Mouse (Mus musculus): ENCODE data around the gene Prr5. TPM values are rescaled to one million over a fixed set of nuclear protein-coding genes. Genes with fewer than 3 reads are reported as not detected.

Gene Prr5
- polyA plus RNA-seq (2016; fragmentation: Nextera tagmentation; extraction: Ambion mirVana) = 16.2 and 17.7 TPM in 2 replicates

GRCm38 (mm10) chr15:84668938-84669747 is at the start of gene Prr5:
Gene Prr5, plus strand, starts transcription at chr15:84669620.
- 86% methylated on average over 14 of the region's 14 CpGs for WGBS
- DNase-seq (ENCODE audit: low spot score) = no peak
- peak within 1 kb of the TSS; percentile 42; the same call in 1 of the 2 replicates for H3K27ac ChIP-seq (replicated peaks)
- no peak within 1 kb of the TSS for H3K4me3 ChIP-seq
- peaks cover 29% of the 10 kb centered on the region for H3K27me3 ChIP-seq (replicated peaks; ENCODE audit: low read depth, poor library complexity, severe bottlenecking)
- no peaks in the 10 kb centered on the region for H3K9me3 ChIP-seq
- H3K4me1 ChIP-seq = peaks cover 48% of the 10 kb centered on the region
- no peaks in the 10 kb centered on the region for H3K36me3 ChIP-seq (replicated peaks)

- no peak overlapping the region for H3K4me3 ChIP-seq
- WGBS = 75% methylated on average over 3 of the region's 3 CpGs
- H3K36me3 ChIP-seq (replicated peaks) = no peaks in the 10 kb centered on the region
- peaks cover 50% of the 10 kb centered on the region for H3K27me3 ChIP-seq (replicated peaks; ENCODE audit: low read depth, poor library complexity, severe bottlenecking)
- H3K27ac ChIP-seq (replicated peaks) = no peak overlapping the region
- DNase-seq (ENCODE audit: low spot score) = no peak
- H3K9me3 ChIP-seq = peaks cover 12% of the 10 kb centered on the region; the same call in 1 of the 2 replicates
- peaks cover 25% of the 10 kb centered on the region for H3K4me1 ChIP-seq
Observed at GRCm38 (mm10) chr15:84620028-84620427, 49.4 kb upstream of the Prr5 start.

DNA sequence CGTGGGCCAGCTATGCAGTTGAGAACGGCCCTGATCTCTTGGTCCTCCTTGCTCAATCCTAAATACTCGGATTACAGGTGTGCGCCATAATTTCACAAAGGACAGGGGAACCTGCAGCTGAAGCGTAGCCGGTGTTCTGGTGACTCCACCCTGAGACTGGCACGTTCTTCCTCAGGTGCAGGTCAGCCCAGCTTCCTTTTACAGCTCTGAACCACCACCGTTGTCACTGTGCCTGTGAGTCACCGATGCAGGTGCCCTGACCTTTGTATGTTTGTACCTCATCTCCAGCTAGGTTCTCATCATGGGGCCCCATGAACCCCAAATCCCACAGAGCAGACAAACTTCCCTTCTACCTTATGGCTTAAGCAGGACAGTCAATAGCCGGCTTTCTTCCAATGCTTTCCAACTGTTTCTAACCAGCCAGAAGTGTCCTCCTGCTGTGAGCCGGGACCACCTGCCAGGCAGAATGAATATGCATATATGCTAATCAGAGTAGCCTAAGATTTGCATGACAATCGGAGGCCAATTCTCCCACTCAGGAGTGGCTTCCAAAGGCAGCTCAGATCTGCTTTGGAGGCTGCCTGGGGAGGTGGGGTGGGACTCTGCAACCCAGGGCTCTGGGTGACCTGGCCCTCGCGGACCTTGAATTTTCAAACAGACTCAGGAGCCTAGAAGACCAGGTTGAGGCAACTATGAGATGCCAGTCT is 47.5 kb upstream of the Prr5 start:
- Histone ChIP-seq H3K36me3 (replicated peaks) (no peaks in the 10 kb centered on the region), H3K9me3 (peaks cover 12% of the 10 kb centered on the region; the same call in 1 of the 2 replicates), H3K4me1 (peaks cover 28% of the 10 kb centered on the region), H3K27me3 (replicated peaks; ENCODE audit: low read depth, poor library complexity, severe bottlenecking) (peaks cover 35% of the 10 kb centered on the region), H3K27ac (replicated peaks) (no peak overlapping the region), H3K4me3 (no peak overlapping the region)
- DNase-seq (ENCODE audit: low spot score) = no peak
- WGBS = 24% methylated on average over 14 of the region's 14 CpGs

DNA sequence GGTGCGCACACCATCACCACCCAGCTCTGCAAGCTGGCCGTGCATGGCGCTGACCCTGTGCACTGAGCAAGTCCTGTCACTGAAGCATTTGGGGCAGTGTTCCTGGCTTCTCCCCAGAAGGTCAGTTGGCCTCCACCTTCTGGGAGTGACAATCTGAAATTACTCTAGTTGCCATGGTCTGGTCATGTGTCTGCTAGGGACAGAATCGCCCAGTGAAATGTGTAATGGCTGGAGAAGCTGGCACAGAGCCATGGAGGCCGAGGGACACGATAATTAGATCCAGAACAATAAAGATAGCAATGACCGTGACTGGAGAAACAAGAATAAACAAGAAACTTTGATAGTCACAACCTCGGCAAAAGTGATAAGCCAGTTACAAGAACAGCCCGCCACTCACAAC is 44.5 kb upstream of the Prr5 start:
- DNase-seq (ENCODE audit: low spot score) = no peak
- Histone ChIP-seq H3K27me3 (replicated peaks; ENCODE audit: low read depth, poor library complexity, severe bottlenecking) (peaks cover 44% of the 10 kb centered on the region), H3K4me3 (no peak overlapping the region), H3K36me3 (replicated peaks) (no peaks in the 10 kb centered on the region), H3K9me3 (peaks cover 1% of the 10 kb centered on the region; the same call in 1 of the 2 replicates), H3K27ac (replicated peaks) (no peak overlapping the region), H3K4me1 (peaks cover 26% of the 10 kb centered on the region)
- WGBS = 73% methylated on average over 9 of the region's 9 CpGs

- no peak overlapping the region for H3K27ac ChIP-seq (replicated peaks)
- DNase-seq (ENCODE audit: low spot score) = no peak
Observed at GRCm38 (mm10) chr15:84625712-84626414, 43.6 kb upstream of the Prr5 start.

DNA sequence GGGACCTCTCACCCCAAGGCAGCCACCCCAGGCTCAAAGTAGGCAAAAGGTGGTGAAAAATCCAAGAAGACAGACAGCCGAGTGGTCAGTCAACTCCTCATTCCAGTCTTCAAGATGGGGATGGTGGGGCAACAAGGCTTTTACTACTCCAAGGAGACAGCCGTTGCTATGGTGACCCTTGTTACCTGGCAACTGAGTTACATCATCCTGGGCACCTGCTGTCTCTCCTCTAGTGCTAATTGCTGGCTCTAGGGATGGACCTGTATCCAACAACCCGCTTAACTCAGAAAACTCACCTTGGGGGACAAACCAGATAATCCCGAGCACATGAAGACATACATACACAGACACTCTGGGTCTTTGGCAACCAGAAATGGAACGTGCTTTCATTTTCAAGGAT is 42.1 kb upstream of the Prr5 start:
- 69% methylated on average over 5 of the region's 5 CpGs for WGBS
- Histone ChIP-seq H3K9me3 (no peaks in the 10 kb centered on the region), H3K27ac (replicated peaks) (no peak overlapping the region), H3K27me3 (replicated peaks; ENCODE audit: low read depth, poor library complexity, severe bottlenecking) (peaks cover 23% of the 10 kb centered on the region; the same call in 1 of the 2 replicates), H3K36me3 (replicated peaks) (no peaks in the 10 kb centered on the region), H3K4me1 (peaks cover 20% of the 10 kb centered on the region), H3K4me3 (no peak overlapping the region)
- DNase-seq (ENCODE audit: low spot score) = no peak

More at GRCm38 (mm10) chr15:84625712-84626414, 43.6 kb upstream of the Prr5 start:
- Histone ChIP-seq H3K4me3 (no peak overlapping the region), H3K27me3 (replicated peaks; ENCODE audit: low read depth, poor library complexity, severe bottlenecking) (peaks cover 38% of the 10 kb centered on the region), H3K4me1 (peaks cover 26% of the 10 kb centered on the region), H3K36me3 (replicated peaks) (no peaks in the 10 kb centered on the region), H3K9me3 (no peaks in the 10 kb centered on the region)
- 68% methylated on average over 6 of the region's 6 CpGs for WGBS

DNA sequence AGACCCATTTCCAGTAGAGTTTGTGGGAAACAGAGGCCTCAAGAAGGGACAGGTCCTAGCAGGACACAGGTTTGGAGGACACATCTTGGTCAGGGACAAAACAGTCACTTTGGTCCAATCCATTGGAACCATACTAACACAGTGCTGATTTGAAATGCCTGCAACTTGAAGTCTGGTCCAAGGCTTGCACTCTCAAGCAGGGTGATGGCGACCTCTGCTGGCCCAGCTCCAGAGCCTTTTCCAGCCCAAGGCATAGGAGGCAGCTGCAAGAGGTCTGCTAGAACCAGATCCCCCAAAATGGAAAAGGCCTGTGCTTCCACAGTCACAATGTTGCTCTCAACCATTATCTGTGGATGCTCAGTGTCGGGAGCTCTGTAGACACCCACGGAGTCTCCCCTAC is 39.7 kb upstream of the Prr5 start:
- H3K4me3 ChIP-seq = no peak overlapping the region
- H3K27me3 ChIP-seq (replicated peaks; ENCODE audit: low read depth, poor library complexity, severe bottlenecking) = peaks cover 9% of the 10 kb centered on the region; the same call in 1 of the 2 replicates
- peaks cover 19% of the 10 kb centered on the region for H3K4me1 ChIP-seq
- H3K36me3 ChIP-seq (replicated peaks) = no peaks in the 10 kb centered on the region
- no peak overlapping the region for H3K27ac ChIP-seq (replicated peaks)
- peak; percentile 83 for DNase-seq (ENCODE audit: low spot score)
- WGBS = 18% methylated on average over 3 of the region's 3 CpGs
- H3K9me3 ChIP-seq = no peaks in the 10 kb centered on the region

DNA sequence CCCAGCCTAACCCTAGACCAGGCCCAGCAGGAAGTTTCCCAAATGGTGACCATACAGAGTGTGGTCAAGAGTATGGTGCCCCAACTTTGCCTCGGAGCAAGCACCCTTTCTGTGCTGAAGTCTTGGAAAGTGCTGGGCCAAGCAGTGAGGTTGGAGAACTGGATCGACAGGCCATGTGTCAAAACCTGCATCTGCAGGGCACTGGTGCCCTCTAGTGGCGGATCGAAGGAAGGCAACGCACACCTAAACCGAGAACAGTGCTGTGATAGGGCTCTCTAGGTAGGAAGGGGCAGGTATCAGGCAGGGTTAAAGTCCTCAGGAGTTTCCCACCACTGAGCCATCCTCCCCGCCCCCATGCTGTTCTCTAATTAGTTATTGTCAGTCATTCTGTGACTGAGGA is 37.9 kb upstream of the Prr5 start:
- WGBS = 2% methylated on average over 7 of the region's 7 CpGs
- Histone ChIP-seq H3K4me1 (0 out of 2 replicates have a peak, but pooled peaks cover under 1% of the 10 kb centered on the region), H3K9me3 (no peaks in the 10 kb centered on the region), H3K4me3 (no peak overlapping the region), H3K27ac (replicated peaks) (no peak overlapping the region), H3K27me3 (replicated peaks; ENCODE audit: low read depth, poor library complexity, severe bottlenecking) (peaks cover 9% of the 10 kb centered on the region; the same call in 1 of the 2 replicates), H3K36me3 (replicated peaks) (no peaks in the 10 kb centered on the region)
- peak; percentile 85 for DNase-seq (ENCODE audit: low spot score)

DNA sequence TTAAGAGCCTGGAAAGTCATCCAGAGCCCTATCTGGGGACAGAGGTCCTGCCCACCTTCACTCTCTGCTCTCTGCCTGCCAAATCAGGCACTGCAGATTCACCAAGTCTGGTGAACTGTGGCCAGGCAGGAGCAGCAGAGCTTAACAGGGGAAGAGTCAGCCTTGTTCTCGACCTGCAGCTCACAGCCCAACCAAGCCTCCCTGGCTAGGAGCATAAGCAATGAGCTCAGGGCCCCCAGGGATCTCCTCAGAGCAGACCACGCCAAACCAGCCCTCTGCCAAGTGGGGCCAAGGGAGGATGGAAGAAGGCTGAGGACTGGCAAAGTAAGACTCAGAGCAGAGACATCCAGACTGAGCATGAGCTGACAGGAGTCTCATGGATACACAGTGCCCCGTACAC is 35.1 kb upstream of the Prr5 start:
- no peaks in the 10 kb centered on the region for H3K9me3 ChIP-seq
- no peak overlapping the region for H3K4me3 ChIP-seq
- no peak overlapping the region for H3K27ac ChIP-seq (replicated peaks)
- H3K36me3 ChIP-seq (replicated peaks) = no peaks in the 10 kb centered on the region
- 61% methylated on average over 3 of the region's 3 CpGs for WGBS
- H3K27me3 ChIP-seq (replicated peaks; ENCODE audit: low read depth, poor library complexity, severe bottlenecking) = no peaks in the 10 kb centered on the region
- H3K4me1 ChIP-seq = peaks cover 12% of the 10 kb centered on the region
- DNase-seq (ENCODE audit: low spot score) = no peak

GRCm38 (mm10) chr15:84638405-84638804 is 31.0 kb upstream of the Prr5 start:
- H3K27me3 ChIP-seq (replicated peaks; ENCODE audit: low read depth, poor library complexity, severe bottlenecking) = no peaks in the 10 kb centered on the region
- H3K9me3 ChIP-seq = no peaks in the 10 kb centered on the region
- DNase-seq (ENCODE audit: low spot score) = no peak

GRCm38 (mm10) chr15:84639072-84639450 is 30.4 kb upstream of the Prr5 start:
- no peaks in the 10 kb centered on the region for H3K36me3 ChIP-seq (replicated peaks)
- H3K4me1 ChIP-seq = peaks cover 53% of the 10 kb centered on the region
- peak overlapping the region; percentile 78 for H3K27ac ChIP-seq (replicated peaks)
- DNase-seq (ENCODE audit: low spot score) = no peak
- no peaks in the 10 kb centered on the region for H3K27me3 ChIP-seq (replicated peaks; ENCODE audit: low read depth, poor library complexity, severe bottlenecking)
- H3K4me3 ChIP-seq = no peak overlapping the region
- H3K9me3 ChIP-seq = no peaks in the 10 kb centered on the region
- 50% methylated on average over 5 of the region's 5 CpGs for WGBS

More at GRCm38 (mm10) chr15:84638405-84638804, 31.0 kb upstream of the Prr5 start:
- Histone ChIP-seq H3K36me3 (replicated peaks) (no peaks in the 10 kb centered on the region), H3K4me1 (peaks cover 50% of the 10 kb centered on the region), H3K4me3 (no peak overlapping the region), H3K27ac (replicated peaks) (peak overlapping the region; percentile 78)

DNA sequence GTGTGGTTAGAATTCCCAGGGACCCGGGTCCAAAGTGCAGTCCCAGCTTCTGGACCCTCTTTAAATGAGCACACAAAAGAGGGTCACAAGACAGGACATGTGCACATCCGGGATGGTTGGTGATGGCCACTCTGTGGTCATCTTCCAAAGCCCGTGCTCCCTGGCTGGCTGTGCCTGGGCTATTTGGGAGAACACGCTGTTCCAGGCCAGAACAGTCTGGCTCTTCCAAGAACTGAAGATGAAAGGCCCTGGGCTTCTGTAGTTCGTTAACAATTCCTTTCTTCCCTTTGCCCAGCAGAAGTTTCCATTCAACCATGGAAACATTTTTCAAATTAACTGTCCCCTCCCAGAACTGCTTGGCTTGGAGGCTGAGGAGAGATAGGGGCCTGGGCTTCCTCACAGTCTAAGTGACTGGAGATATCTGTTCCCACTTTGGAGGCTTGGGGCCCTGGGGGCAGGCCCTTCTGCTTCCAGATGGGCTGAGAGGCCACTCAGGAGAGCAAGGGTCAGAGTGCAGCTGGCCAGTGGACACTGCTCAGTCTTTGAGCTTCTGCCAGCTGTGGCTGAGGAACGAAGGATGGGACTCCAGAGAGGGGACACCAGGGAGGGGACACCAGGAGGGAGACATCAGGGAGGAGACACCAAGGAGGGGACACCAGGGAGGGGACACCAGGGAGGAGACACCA is 29.8 kb upstream of the Prr5 start:
- peak; percentile 60 for DNase-seq (ENCODE audit: low spot score)
- H3K27ac ChIP-seq (replicated peaks) = peak overlapping the region; percentile 78
- no peaks in the 10 kb centered on the region for H3K27me3 ChIP-seq (replicated peaks; ENCODE audit: low read depth, poor library complexity, severe bottlenecking)
- no peaks in the 10 kb centered on the region for H3K9me3 ChIP-seq
- no peak overlapping the region for H3K4me3 ChIP-seq
- WGBS = 39% methylated on average over 6 of the region's 6 CpGs
- peaks cover 53% of the 10 kb centered on the region for H3K4me1 ChIP-seq
- H3K36me3 ChIP-seq (replicated peaks) = no peaks in the 10 kb centered on the region

All from embryonic facial prominence, embryonic 10.5 days (tissue).